In the genomic region with DNA sequence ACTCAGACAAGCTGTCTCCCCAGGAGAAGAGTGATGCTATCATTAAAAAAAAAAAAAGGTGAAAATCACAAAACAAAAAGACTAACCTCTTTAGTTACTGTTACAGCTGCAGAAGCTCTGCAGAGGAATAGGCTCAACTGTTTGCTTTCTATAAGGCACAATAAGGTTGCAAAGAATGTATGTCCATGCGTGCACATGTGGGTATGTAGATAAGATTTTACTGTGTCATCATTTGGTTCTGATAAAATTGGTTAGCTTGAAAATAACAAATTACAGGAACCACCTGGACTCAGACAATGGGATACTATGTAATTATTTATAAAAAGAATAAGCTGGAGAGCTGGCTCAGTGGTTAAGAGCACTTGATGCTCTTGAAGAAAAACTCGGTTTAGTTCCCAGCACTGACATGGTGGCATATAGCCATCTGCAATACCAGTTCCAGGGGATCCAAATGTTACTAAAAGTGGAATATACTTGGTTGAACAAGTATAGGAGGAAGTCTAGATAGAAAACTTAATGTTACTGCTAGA, we compare ENCODE assay signal across 16 mouse cellular contexts.
"Had no signal": no experiment of that assay in that cellular context is flagged by ENCODE, and none has a peak within 500 bp of the region (broad histone marks: within the 10 kb centered on the region; RNA-seq: fewer than 3 reads in every experiment).

No protein-coding gene starts in this region.

- H3K4me3 ChIP-seq: liver, embryonic 13.5 days; megakaryocyte, embryonic 14.5 days; midbrain, embryonic 13.5 days; midbrain, embryonic 15.5 days; neural tube, embryonic 13.5 days; neural tube, embryonic 15.5 days had no signal

- H3K27ac ChIP-seq: liver, embryonic 13.5 days; midbrain, embryonic 13.5 days; midbrain, embryonic 15.5 days; neural tube, embryonic 13.5 days; neural tube, embryonic 15.5 days had no signal

- DNase-seq: liver, embryonic 13.5 days; lung, adult 18-20 months; lung, embryonic 14.5 days; lung, postnatal 10 days; lung, postnatal 4 days; retina, postnatal 1 day; right cerebral cortex, adult 18-20 months; right cerebral cortex, postnatal 25 days; right cerebral cortex, postnatal 4 days; spleen, adult 18-20 months had no signal

- H3K9ac ChIP-seq: liver, embryonic 13.5 days; lung, embryonic 14.5 days; midbrain, embryonic 13.5 days; midbrain, embryonic 15.5 days; neural tube, embryonic 13.5 days; neural tube, embryonic 15.5 days had no signal

- H3K27me3 ChIP-seq: liver, embryonic 13.5 days; midbrain, embryonic 13.5 days; midbrain, embryonic 15.5 days; neural tube, embryonic 13.5 days; neural tube, embryonic 15.5 days had no signal

- H3K4me1 ChIP-seq: midbrain, embryonic 13.5 days; midbrain, embryonic 15.5 days; neural tube, embryonic 13.5 days; neural tube, embryonic 15.5 days had no signal

- H3K4me2 ChIP-seq: liver, embryonic 13.5 days; lung, embryonic 14.5 days; midbrain, embryonic 11.5 days; midbrain, embryonic 13.5 days; midbrain, embryonic 15.5 days; neural tube, embryonic 13.5 days; neural tube, embryonic 15.5 days had no signal

- H3K36me3 ChIP-seq: liver, embryonic 13.5 days; midbrain, embryonic 13.5 days; midbrain, embryonic 15.5 days; neural tube, embryonic 13.5 days; neural tube, embryonic 15.5 days had no signal

- ATAC-seq: midbrain, embryonic 13.5 days; midbrain, embryonic 15.5 days had no signal

- H3K9me3 ChIP-seq: liver, embryonic 13.5 days; megakaryocyte, embryonic 14.5 days; midbrain, embryonic 13.5 days; midbrain, embryonic 15.5 days; neural tube, embryonic 13.5 days; neural tube, embryonic 15.5 days had no signal
